Mouse (Mus musculus) hindbrain, embryonic 11.5 days (tissue): ENCODE measurements at regions not wholly inside any gene's neighbourhood (a gene's known extent, or its start where the extent isn't known, plus 50 kb on each side); places are given as distances from the start of the nearest gene placed in this dataset.
A peak's percentile ranks its signal among the peaks of the same experiment; 100 is the strongest.

ENCODE experiments used
- ATAC-seq: fragments of 200-750 bp; cut with Nextera tagmentation; 2 replicates; pipeline ENCODE4 v1.8.0; 2017; ENCODE audit warnings: mild to moderate bottlenecking, moderate TSS enrichment, moderate library complexity; ENCODE audit not compliant: low FRiP score
- DNase-seq: peaks from one replicate; pipeline ENCODE4 v3.0.0-alpha.2; 2015; ENCODE audit warnings: low spot score
- H3K27ac ChIP-seq: fragments of 300-500 bp; sonication (generic); 2 replicates; pipeline ENCODE4 v1.5.1; 2014; ENCODE audit warnings: mild to moderate bottlenecking, low read depth, low read length
- H3K27me3 ChIP-seq: fragments of 300-500 bp; sonication (generic); 2 replicates; pipeline ENCODE4 v1.6.1; 2014; ENCODE audit warnings: mild to moderate bottlenecking, low read length, moderate library complexity, mixed read lengths; ENCODE audit not compliant: control insufficient read depth, insufficient read depth
- H3K36me3 ChIP-seq: fragments of 300-500 bp; sonication (generic); 2 replicates; pipeline ENCODE4 v1.6.1; 2014; ENCODE audit warnings: mild to moderate bottlenecking, low read length, moderate library complexity, mixed read lengths; ENCODE audit not compliant: control insufficient read depth, insufficient read depth
- H3K4me1 ChIP-seq: fragments of 300-500 bp; sonication (generic); replicated peaks from 2 replicates; pipeline ENCODE4 v1.6.1; 2014; ENCODE audit warnings: low read length, mixed read lengths; ENCODE audit not compliant: control insufficient read depth, insufficient read depth
- H3K4me2 ChIP-seq: fragments of 300-500 bp; sonication (generic); replicated peaks from 2 replicates; pipeline ENCODE4 v1.6.1; 2014; ENCODE audit warnings: mild to moderate bottlenecking, low read depth, low read length
- H3K4me3 ChIP-seq: fragments of 300-500 bp; sonication (generic); 2 replicates; pipeline ENCODE4 v1.5.1; 2014; ENCODE audit warnings: low read depth, low read length
- H3K9ac ChIP-seq: fragments of 300-500 bp; sonication (generic); 2 replicates; pipeline ENCODE4 v1.6.1; 2014; ENCODE audit warnings: low read depth, low read length
- H3K9me3 ChIP-seq: fragments of 300-500 bp; sonication (generic); 2 replicates; pipeline ENCODE4 v1.6.1; 2016; ENCODE audit warnings: low read length; ENCODE audit not compliant: control insufficient read depth
- WGBS: fragments of 180-500 bp; shearing (Covaris S2); extraction: QIAGEN DNeasy Blood & Tissue Kit; methylation state at CpG from one replicate; pipeline ENCODE4 v1.1.7; 2014; 5-methylcytosine and 5-hydroxymethylcytosine counted together

DNA sequence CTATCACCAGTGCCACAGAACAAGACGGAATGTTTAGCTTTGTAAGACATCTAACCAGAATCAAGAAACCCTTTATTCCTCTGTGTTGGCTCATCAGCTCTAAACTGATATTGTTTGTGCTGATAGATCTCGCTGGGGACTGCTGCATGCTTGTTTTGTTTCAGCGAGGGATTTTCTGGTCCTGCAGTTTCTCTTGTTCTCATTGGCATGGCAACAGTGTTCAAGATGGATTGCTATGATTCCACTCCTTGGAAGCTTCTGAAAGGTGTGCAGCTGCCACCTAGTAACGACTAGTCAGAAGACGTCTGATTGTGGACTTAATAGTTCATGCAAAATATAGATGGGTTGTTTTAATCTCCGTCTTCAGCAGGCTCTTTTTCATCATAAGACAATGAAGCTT, 591.2 kb downstream of the Sorcs1 start:
- ATAC-seq, result peak; percentile 49; the same call in 1 of the 2 replicates
- Histone ChIP-seq H3K27ac (no peak overlapping the region), H3K4me1 (no peaks in the 10 kb centered on the region), H3K36me3 (no peaks in the 10 kb centered on the region), H3K4me3 (no peak overlapping the region), H3K27me3 (no peaks in the 10 kb centered on the region), H3K4me2 (0 out of 2 replicates have a peak overlapping the region, but pooled peaks have one; percentile 3), H3K9me3 (no peaks in the 10 kb centered on the region), H3K9ac (no peak overlapping the region)
- WGBS, result 27% methylated on average over 6 of the region's 6 CpGs
- DNase-seq, result peak; percentile 21

DNA sequence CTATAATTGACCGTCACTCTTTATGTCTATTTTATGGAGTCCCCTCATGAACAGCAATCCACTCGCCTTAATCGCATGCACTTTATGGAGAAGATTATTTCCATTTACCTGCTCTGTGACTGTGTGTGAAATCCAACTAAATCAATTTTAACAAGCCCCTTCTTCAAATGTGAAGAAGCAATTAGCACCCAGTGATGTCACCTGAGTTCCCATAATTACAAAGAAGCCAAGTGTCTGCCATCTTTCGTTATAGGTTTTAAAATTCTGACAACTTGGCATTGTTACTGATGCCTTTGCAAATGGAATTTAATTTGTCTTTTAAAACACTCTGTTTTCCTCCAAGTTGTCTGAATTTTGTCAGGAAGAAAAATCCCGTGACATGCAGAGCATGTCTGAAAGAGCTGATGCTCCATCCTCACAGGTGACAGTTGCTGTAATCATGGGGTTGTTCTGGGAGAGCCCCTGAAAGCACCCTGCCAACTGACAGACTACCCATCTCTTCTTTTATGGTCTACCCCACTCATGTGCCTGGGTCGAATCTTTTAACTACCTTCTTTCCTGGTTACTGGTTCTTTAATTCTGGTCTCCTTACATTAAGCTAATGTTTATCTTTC, 600.9 kb downstream of the Sorcs1 start:
- ATAC-seq (no peak), DNase-seq (no peak)
- no peak overlapping the region for H3K27ac ChIP-seq
- H3K4me2 ChIP-seq, result no peak overlapping the region
- no peaks in the 10 kb centered on the region for H3K36me3 ChIP-seq
- no peak overlapping the region for H3K4me3 ChIP-seq
- 92% methylated on average over 6 of the region's 6 CpGs for WGBS
- H3K9me3 ChIP-seq, result no peaks in the 10 kb centered on the region
- H3K4me1 ChIP-seq, result no peaks in the 10 kb centered on the region
- H3K27me3 ChIP-seq, result no peaks in the 10 kb centered on the region
- no peak overlapping the region for H3K9ac ChIP-seq

DNA sequence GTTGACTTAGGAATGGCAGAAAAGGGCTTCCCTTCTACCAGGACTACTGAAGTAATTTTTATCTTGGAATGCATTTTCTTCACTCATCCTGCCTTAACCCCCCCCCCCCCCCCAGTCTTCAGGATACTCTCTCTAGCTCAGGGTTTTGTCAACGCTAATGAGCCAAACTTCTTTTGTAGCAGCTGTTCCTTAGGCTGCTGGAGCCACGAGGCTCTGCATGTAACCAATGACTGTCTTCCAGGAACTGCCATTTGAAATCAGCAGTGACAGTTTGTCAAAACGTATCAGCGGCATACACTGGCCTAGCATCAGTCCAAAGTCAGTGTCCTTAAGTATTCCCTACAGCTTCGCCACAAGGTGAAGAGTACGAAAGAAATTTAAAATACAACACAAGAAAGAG, 618.0 kb downstream of the Sorcs1 start:
- H3K4me3 ChIP-seq, result no peak overlapping the region
- H3K36me3 ChIP-seq, result no peaks in the 10 kb centered on the region
- ATAC-seq, result no peak
- no peak overlapping the region for H3K27ac ChIP-seq
- H3K4me1 ChIP-seq, result no peaks in the 10 kb centered on the region
- H3K4me2 ChIP-seq, result no peak overlapping the region
- H3K27me3 ChIP-seq, result no peaks in the 10 kb centered on the region
- 77% methylated on average over 6 of the region's 6 CpGs for WGBS
- no peak for DNase-seq
- no peak overlapping the region for H3K9ac ChIP-seq
- H3K9me3 ChIP-seq, result no peaks in the 10 kb centered on the region

DNA sequence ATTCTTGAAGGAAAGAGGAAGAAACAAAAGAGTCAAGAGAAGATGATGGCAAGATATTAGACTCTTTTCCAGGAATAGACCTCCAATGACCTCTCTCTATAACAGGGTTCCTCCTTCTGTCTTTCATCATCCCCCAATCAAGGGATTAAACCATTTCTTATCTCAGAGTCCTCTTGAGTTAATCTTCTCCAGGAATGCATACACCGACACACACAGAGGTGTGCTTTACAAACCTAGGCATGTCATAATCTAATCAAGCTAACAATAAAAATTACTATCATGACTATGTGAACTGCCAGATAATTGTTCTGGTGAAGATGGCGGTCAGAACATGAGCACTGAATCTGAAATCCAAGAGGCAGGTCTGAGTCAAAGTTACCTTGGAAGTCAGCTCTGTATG, 625.5 kb downstream of the Sorcs1 start:
- Histone ChIP-seq H3K27me3 (no peaks in the 10 kb centered on the region), H3K9ac (no peak overlapping the region), H3K4me2 (no peak overlapping the region), H3K27ac (no peak overlapping the region), H3K9me3 (no peaks in the 10 kb centered on the region), H3K36me3 (no peaks in the 10 kb centered on the region), H3K4me3 (no peak overlapping the region), H3K4me1 (no peaks in the 10 kb centered on the region)
- ATAC-seq, result no peak
- WGBS, result 94% methylated on average over 2 of the region's 2 CpGs
- DNase-seq, result no peak

DNA sequence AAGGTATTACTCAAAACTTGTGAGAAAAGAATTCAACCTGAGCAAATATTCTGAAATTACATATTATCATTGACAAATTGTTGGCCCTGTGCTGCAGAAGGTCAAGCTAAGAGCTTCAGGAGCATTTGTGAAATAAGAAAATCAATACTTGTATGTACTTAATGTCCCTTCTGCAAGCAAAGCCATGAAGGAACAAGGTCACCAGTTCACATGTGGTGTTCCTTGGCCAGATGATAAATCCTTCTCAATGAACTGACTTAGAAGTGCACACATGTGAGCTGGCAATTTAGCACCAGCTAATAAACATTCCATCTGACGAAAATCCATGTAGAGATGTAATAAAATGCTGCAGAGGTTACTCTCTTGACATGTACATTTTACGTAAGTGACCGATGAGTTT, 632.7 kb downstream of the Sorcs1 start:
- DNase-seq, result no peak
- no peak for ATAC-seq
- 89% methylated on average over 3 of the region's 3 CpGs for WGBS

DNA sequence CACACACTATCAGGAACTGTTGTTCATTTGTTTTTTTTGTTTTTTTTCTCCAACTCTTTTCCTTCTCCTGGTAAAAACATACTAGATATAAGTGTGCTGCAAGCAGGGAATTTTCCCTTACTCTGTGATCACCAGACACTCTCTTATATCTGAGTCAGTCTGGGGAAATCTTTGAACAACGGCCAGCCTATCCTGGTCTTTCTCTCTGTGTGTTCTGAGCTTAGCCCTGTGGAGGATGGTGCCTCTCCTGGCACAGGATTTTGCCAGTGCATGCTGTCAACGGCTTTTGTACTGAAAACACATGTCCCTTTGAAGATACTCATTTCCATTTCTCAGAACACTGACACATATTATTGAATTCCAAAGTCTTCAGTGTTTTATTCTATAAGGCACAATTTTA, 664.8 kb downstream of the Sorcs1 start:
- Histone ChIP-seq H3K4me2 (no peak overlapping the region), H3K4me1 (no peaks in the 10 kb centered on the region), H3K9ac (no peak overlapping the region), H3K27me3 (no peaks in the 10 kb centered on the region), H3K27ac (no peak overlapping the region), H3K4me3 (no peak overlapping the region), H3K9me3 (no peaks in the 10 kb centered on the region), H3K36me3 (no peaks in the 10 kb centered on the region)
- WGBS, result 69% methylated on average over 2 of the region's 2 CpGs
- DNase-seq (no peak), ATAC-seq (no peak)

More for the DNA sequence above, 632.7 kb downstream of the Sorcs1 start:
- Histone ChIP-seq H3K27ac (no peak overlapping the region), H3K4me3 (no peak overlapping the region), H3K4me1 (no peaks in the 10 kb centered on the region), H3K27me3 (no peaks in the 10 kb centered on the region), H3K9ac (no peak overlapping the region), H3K9me3 (no peaks in the 10 kb centered on the region), H3K36me3 (no peaks in the 10 kb centered on the region), H3K4me2 (no peak overlapping the region)

DNA sequence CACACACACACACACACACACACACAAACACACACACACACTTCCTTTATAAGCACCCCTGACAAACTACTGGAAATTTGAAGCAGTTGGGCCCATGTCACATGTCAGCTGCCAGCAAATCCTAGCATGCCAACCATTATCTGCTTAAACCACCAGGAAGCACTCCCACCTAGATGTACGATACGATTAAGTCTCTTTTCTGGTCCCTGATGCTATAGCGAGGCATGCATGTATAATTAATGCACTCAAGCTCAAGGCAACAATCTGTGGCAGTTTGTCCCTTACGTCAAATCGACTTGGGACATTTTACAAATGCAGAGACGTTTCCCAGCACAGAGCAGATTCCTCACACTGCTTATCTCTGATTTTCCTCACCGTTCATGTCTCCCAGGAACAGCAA, 673.2 kb downstream of the Sorcs1 start:
- no peaks in the 10 kb centered on the region for H3K4me1 ChIP-seq
- no peaks in the 10 kb centered on the region for H3K36me3 ChIP-seq
- H3K27me3 ChIP-seq, result no peaks in the 10 kb centered on the region
- H3K27ac ChIP-seq, result no peak overlapping the region
- whole genome bisulfite sequencing, result 55% methylated on average over 7 of the region's 7 CpGs
- H3K9me3 ChIP-seq, result no peaks in the 10 kb centered on the region
- no peak overlapping the region for H3K9ac ChIP-seq
- 0 out of 2 replicates have a peak, but pooled peaks have one; percentile 33 for ATAC-seq
- H3K4me2 ChIP-seq, result no peak overlapping the region
- no peak overlapping the region for H3K4me3 ChIP-seq
- no peak for DNase-seq

DNA sequence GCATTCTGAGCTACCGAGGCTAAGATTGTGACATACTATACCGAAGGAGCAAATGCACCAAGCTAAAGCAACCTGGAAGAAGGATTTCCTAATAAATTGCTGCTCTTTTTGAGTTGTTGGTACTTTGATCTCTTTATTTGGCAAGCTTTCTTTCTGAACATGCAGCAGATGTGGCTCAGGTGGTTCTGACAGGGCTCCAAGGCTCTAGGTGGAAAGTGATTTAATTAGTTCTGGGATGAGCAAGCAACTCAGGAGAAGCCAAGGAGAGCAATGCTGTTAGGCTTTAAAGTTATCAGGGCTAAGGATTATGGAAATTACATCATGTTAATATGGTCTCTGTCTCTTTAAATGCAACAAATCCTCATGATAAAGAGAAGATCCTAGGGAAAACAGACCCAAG, 692.6 kb downstream of the Sorcs1 start:
- no peak for ATAC-seq
- no peaks in the 10 kb centered on the region for H3K27me3 ChIP-seq

DNA sequence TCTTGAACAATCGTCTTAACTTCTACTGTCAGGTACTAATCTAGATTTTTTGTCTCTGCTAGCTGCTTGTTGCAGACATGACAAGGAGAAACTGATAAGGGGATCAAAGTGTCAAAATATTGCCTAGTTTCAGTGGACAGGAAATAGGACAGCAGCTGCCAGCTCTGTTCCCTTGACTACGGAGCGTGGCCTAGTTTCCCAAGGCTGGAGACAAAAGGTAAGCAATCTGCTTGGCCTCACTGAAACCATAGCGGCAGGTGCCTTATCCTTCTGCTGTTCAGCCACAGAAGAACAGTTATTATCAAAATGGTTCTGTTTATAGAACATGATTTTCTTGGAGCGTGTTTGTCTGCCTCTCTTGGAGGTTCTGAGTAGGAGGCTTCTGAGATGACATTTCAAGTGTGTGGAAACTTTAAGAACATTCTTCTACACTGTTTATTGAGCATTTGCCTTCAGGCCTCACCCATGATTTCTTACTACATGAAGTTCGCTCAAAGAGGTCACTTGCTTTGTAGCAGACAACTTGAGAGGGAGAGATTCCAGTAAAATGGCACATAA, 712.1 kb downstream of the Sorcs1 start:
- Histone ChIP-seq H3K27ac (no peak overlapping the region), H3K4me1 (no peaks in the 10 kb centered on the region), H3K36me3 (no peaks in the 10 kb centered on the region), H3K4me2 (no peak overlapping the region), H3K4me3 (no peak overlapping the region), H3K9ac (no peak overlapping the region), H3K9me3 (no peaks in the 10 kb centered on the region), H3K27me3 (no peaks in the 10 kb centered on the region)
- WGBS, result 89% methylated on average over 6 of the region's 6 CpGs
- ATAC-seq (no peak), DNase-seq (no peak)

More for the DNA sequence above, 692.6 kb downstream of the Sorcs1 start:
- no peak for DNase-seq
- H3K4me1 ChIP-seq, result no peaks in the 10 kb centered on the region
- no peaks in the 10 kb centered on the region for H3K9me3 ChIP-seq
- no peak overlapping the region for H3K4me2 ChIP-seq
- no peaks in the 10 kb centered on the region for H3K36me3 ChIP-seq
- no peak overlapping the region for H3K27ac ChIP-seq
- WGBS, result 80% methylated on average over 2 of the region's 2 CpGs
- H3K4me3 ChIP-seq, result no peak overlapping the region
- H3K9ac ChIP-seq, result no peak overlapping the region
